9 mouse cellular contexts compared by ENCODE assay signal in the genomic region with DNA sequence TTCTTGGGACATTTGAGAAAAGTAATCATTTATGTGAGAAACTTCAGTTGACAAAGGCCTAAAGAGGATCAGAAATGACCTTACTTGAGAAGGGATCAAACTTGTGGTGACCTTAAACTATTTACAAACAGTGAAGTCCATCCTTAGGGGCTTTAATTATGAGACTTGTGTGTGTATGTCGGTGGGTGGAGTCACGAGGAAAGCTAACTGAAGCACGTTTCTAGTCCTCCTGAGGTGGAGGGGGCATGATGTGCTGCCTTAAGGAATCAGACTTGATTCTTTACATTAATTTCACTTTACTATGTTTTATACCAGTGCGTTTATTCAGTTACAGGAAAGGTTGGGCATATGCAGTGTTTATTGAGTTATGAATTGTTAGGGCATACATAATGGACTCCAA. TPM values are rescaled to one million over a fixed set of nuclear protein-coding genes. Genes with fewer than 3 reads are reported as not detected.
DNase-seq lines count a peak whose midpoint lies in the region; ATAC-seq and TF ChIP-seq lines count a peak whose summit lies in the region.
"Had no signal": no experiment of that assay in that cellular context is flagged by ENCODE, and none has a peak within 500 bp of the region (broad histone marks: within the 10 kb centered on the region; RNA-seq: fewer than 3 reads in every experiment).

No protein-coding gene starts in this region.

- H3K9ac ChIP-seq in limb, embryonic 12.5 days (replicated peaks): no peak overlapping the region
- H3K9ac ChIP-seq in ES-E14 (ENCODE audit: insufficient read depth, low read depth, low read length, poor library complexity, severe bottlenecking): no peak overlapping the region
- H3K9ac ChIP-seq in embryonic facial prominence, embryonic 13.5 days: no peak overlapping the region
- H3K9ac ChIP-seq in liver, embryonic 14.5 days (replicated peaks): no peak overlapping the region

- ATAC-seq in limb, embryonic 12.5 days (ENCODE audit: insufficient number of reproducible peaks, insufficient read depth, low FRiP score, low TSS enrichment, low read depth): no peak
- ATAC-seq in embryonic facial prominence, embryonic 13.5 days (ENCODE audit: insufficient number of reproducible peaks, insufficient read depth, low FRiP score, low TSS enrichment, low read depth): no peak
- ATAC-seq in liver, embryonic 14.5 days (ENCODE audit: insufficient read depth): no peak

- in situ Hi-C loops in ES-E14 (cut with MboI; ENCODE audit: low sequenced_read_pairs in 2 of 2, unreplicated experiment in 2 of 2): no loop called here

- intact Hi-C loops in gastrocnemius, postnatal 36 days (cut with DNase I): loop anchor here (5.0 kb wide), 1 partner anchor 88 kb away; no protein-coding TSS in a partner anchor

- peaks cover 22% of the 10 kb centered on the region for H3K4me1 ChIP-seq in limb, embryonic 12.5 days (replicated peaks)
- H3K4me1 ChIP-seq in limb, embryonic 10.5 days: peaks cover 34% of the 10 kb centered on the region
- H3K4me1 ChIP-seq in ES-E14 (ENCODE audit: control insufficient read depth in 2 of 2, insufficient read depth in 2 of 2, low read length in 2 of 2, poor library complexity in 1 of 2): peaks cover 10 to 24% of the 10 kb centered on the region in 2 experiments
- H3K4me1 ChIP-seq in embryonic facial prominence, embryonic 13.5 days: peaks cover 16% of the 10 kb centered on the region
- peaks cover 18 to 21% of the 10 kb centered on the region in 2 experiments for H3K4me1 ChIP-seq in liver, embryonic 14.5 days (replicated peaks; ENCODE audit: control insufficient read depth in 2 of 2, insufficient read depth in 2 of 2, low read length in 1 of 2)

- no peaks in the 10 kb centered on the region for H3K27me3 ChIP-seq in limb, embryonic 12.5 days
- H3K27me3 ChIP-seq in limb, embryonic 10.5 days (ENCODE audit: low read depth, poor library complexity, severe bottlenecking): no peaks in the 10 kb centered on the region
- H3K27me3 ChIP-seq in embryonic facial prominence, embryonic 13.5 days: no peaks in the 10 kb centered on the region
- no peaks in the 10 kb centered on the region for H3K27me3 ChIP-seq in liver, embryonic 14.5 days (ENCODE audit: control insufficient read depth, insufficient read depth, low read length)

- no peak overlapping the region for H3K27ac ChIP-seq in limb, embryonic 12.5 days
- H3K27ac ChIP-seq in limb, embryonic 10.5 days: no peak overlapping the region
- H3K27ac ChIP-seq in ES-E14 (ENCODE audit: insufficient read depth, low read depth, low read length, poor library complexity, severe bottlenecking): no peak overlapping the region
- H3K27ac ChIP-seq in embryonic facial prominence, embryonic 13.5 days: no peak overlapping the region
- H3K27ac ChIP-seq in liver, embryonic 14.5 days: no peak overlapping the region
- H3K27ac ChIP-seq: heart, embryonic 10.5 days had no signal

- H3K9me3 ChIP-seq in limb, embryonic 12.5 days: no peaks in the 10 kb centered on the region
- H3K9me3 ChIP-seq in limb, embryonic 10.5 days (replicated peaks): no peaks in the 10 kb centered on the region
- no peaks in the 10 kb centered on the region for H3K9me3 ChIP-seq in ES-E14 (ENCODE audit: control insufficient read depth, insufficient read depth, low read depth, low read length)
- H3K9me3 ChIP-seq in embryonic facial prominence, embryonic 13.5 days: no peaks in the 10 kb centered on the region
- H3K9me3 ChIP-seq in liver, embryonic 14.5 days (ENCODE audit: control insufficient read depth, low read length): no peaks in the 10 kb centered on the region
- H3K9me3 ChIP-seq: heart, embryonic 10.5 days had no signal

- peak overlapping the region; percentile 24; the same call in 1 of the 2 replicates for H3K4me2 ChIP-seq in limb, embryonic 12.5 days
- H3K4me2 ChIP-seq in embryonic facial prominence, embryonic 13.5 days: peak overlapping the region; percentile 32; the same call in 1 of the 2 replicates
- H3K4me2 ChIP-seq in liver, embryonic 14.5 days (ENCODE audit: low read depth): peak overlapping the region; percentile 49

- whole genome bisulfite sequencing in limb, embryonic 12.5 days: 27% methylated on average over 4 of the region's 4 CpGs
- WGBS in limb, embryonic 10.5 days: 36% methylated on average over 4 of the region's 4 CpGs
- WGBS in embryonic facial prominence, embryonic 13.5 days: 30% methylated on average over 4 of the region's 4 CpGs
- 19% methylated on average over 4 of the region's 4 CpGs for WGBS in liver, embryonic 14.5 days (ENCODE audit: insufficient replicate concordance)

- no peak for DNase-seq in limb, embryonic 10.5 days (ENCODE audit: low spot score)
- DNase-seq in ES-E14 (ENCODE audit: low read depth, low spot score): no peak
- no peak for DNase-seq in liver, embryonic 14.5 days (ENCODE audit: low read depth in 3 of 3, low spot score in 3 of 3)
- DNase-seq in right cerebral cortex, postnatal 25 days: no peak
- DNase-seq in gastrocnemius, postnatal 36 days: no peak

- TF ChIP-seq CTCF in liver, embryonic 14.5 days (IDR thresholded peaks at IDR 0.05; ENCODE audit: low read depth): no peak

- no peak overlapping the region for H3K4me3 ChIP-seq in limb, embryonic 12.5 days (replicated peaks)
- H3K4me3 ChIP-seq in limb, embryonic 10.5 days: no peak overlapping the region
- H3K4me3 ChIP-seq in ES-E14 (ENCODE audit: insufficient read depth in 1 of 2, low read depth in 1 of 2, low read length in 2 of 2, poor library complexity in 1 of 2, severe bottlenecking in 1 of 2): peak overlapping the region; percentile 8 to 60; a peak in 3 of 4 replicates
- H3K4me3 ChIP-seq in embryonic facial prominence, embryonic 13.5 days: no peak overlapping the region
- no peak overlapping the region for H3K4me3 ChIP-seq in liver, embryonic 14.5 days (ENCODE audit: insufficient read depth in 1 of 2, low read depth in 2 of 2, low read length in 2 of 2)
- H3K4me3 ChIP-seq: erythroblast, embryonic 14.5 days; heart, embryonic 10.5 days had no signal

- H3K36me3 ChIP-seq in limb, embryonic 12.5 days: no peaks in the 10 kb centered on the region
- 0 out of 2 replicates have a peak, but pooled peaks cover 5% of the 10 kb centered on the region for H3K36me3 ChIP-seq in limb, embryonic 10.5 days
- no peaks in the 10 kb centered on the region for H3K36me3 ChIP-seq in ES-E14 (ENCODE audit: control insufficient read depth, insufficient read depth, low read length, poor library complexity, severe bottlenecking)
- no peaks in the 10 kb centered on the region for H3K36me3 ChIP-seq in embryonic facial prominence, embryonic 13.5 days
- H3K36me3 ChIP-seq in liver, embryonic 14.5 days (replicated peaks; ENCODE audit: control insufficient read depth, insufficient read depth, low read depth): no peaks in the 10 kb centered on the region
- H3K36me3 ChIP-seq: heart, embryonic 10.5 days had no signal

- no peak for TF ChIP-seq EP300 in liver, embryonic 14.5 days (IDR thresholded peaks at IDR 0.05; ENCODE audit: low read depth)

TF ChIP-seq in ES-E14, 5 proteins besides CTCF, POLR2A, EP300 and RAD21:
- TF ChIP-seq HCFC1 (IDR thresholded peaks at IDR 0.05; ENCODE audit: borderline replicate concordance, insufficient read depth, low read length) (no peak), MAFK (IDR thresholded peaks at IDR 0.05; ENCODE audit: insufficient read depth, low read depth, low read length) (no peak), ZNF384 (IDR thresholded peaks at IDR 0.05; ENCODE audit: low read depth, low read length) (no peak), CHD2 (IDR thresholded peaks at IDR 0.05; ENCODE audit: low read depth, low read length) (no peak), ZC3H11A (IDR thresholded peaks at IDR 0.05; ENCODE audit: borderline replicate concordance, low read depth, low read length) (no peak)

RNA-seq across cellular contexts. Expression of a gene that starts 2.6 kb away (rescaled TPM):
- polyA plus RNA-seq in limb, embryonic 12.5 days (2016; fragmentation: Nextera tagmentation; extraction: Ambion mirVana): 3.1 and 3.9 TPM in 2 replicates
- polyA plus RNA-seq in limb, embryonic 10.5 days (2016; fragmentation: Nextera tagmentation; extraction: Ambion mirVana): 2.0 and 2.3 TPM in 2 replicates
- total RNA-seq in ES-E14 (2012; rRNA removed): 24.4 and 35.0 TPM in 2 replicates
- 3.5 and 3.7 TPM in 2 replicates for polyA plus RNA-seq in embryonic facial prominence, embryonic 13.5 days (2015; fragmentation: Nextera tagmentation; extraction: Ambion mirVana)
- polyA plus RNA-seq in liver, embryonic 14.5 days (2012; rRNA removed): 2.5 and 3.3 TPM in 2 replicates
- 2.1 and 2.2 TPM in 2 replicates for polyA plus RNA-seq in liver, embryonic 14.5 days (2014; fragmentation: Nextera tagmentation; extraction: Ambion mirVana)
- total RNA-seq in gastrocnemius, postnatal 36 days (2021): 10 to 100 TPM; 13.1 to 13.6 TPM

Comparison
In these comparisons a context has a peak if more than half of its experiments do, and no peak if none do; other contexts are left out.
1. H3K4me3 ChIP-seq: peak in ES-E14 (2 of 2); none in limb, embryonic 12.5 days (single experiment), limb, embryonic 10.5 days (single experiment), embryonic facial prominence, embryonic 13.5 days (single experiment) and liver, embryonic 14.5 days (0 of 2).
2. Peak in every context shown above with its lines, with median percentiles within 50 percentile points of each other: H3K4me2 ChIP-seq.